Mouse (Mus musculus): ENCODE results near the gene Hdac11. TPM values are rescaled to one million over a fixed set of nuclear protein-coding genes. Genes with fewer than 3 reads are reported as not detected.

The Hdac11 gene
- polyA plus RNA-seq, 1 experiment from 2014 or later, result 5.6 TPM

- no peaks in the 10 kb centered on the region for H3K36me3 ChIP-seq
- DNase-seq (no peak), ATAC-seq (ENCODE audit: low read depth) (no peak)
- WGBS (ENCODE audit: insufficient replicate concordance), result 2% methylated on average over 3 of the region's 3 CpGs
- no peak overlapping the region for H3K4me2 ChIP-seq
- no peaks in the 10 kb centered on the region for H3K4me1 ChIP-seq (replicated peaks)
- no peak overlapping the region for H3K9ac ChIP-seq
- H3K4me3 ChIP-seq (replicated peaks), result no peak overlapping the region
- no peaks in the 10 kb centered on the region for H3K9me3 ChIP-seq (replicated peaks)
- no peak overlapping the region for H3K27ac ChIP-seq
- H3K27me3 ChIP-seq, result peaks cover 8% of the 10 kb centered on the region; the same call in 1 of the 2 replicates
Measured at GRCm38 (mm10) chr6:91221094-91221493, 64.6 kb downstream of the Hdac11 start.

GRCm38 (mm10) chr6:91222694-91223346 is 66.4 kb downstream of the Hdac11 start:
- 66% methylated on average over 10 of the region's 10 CpGs for WGBS (ENCODE audit: insufficient replicate concordance)

More at GRCm38 (mm10) chr6:91222694-91223346, 66.4 kb downstream of the Hdac11 start:
- Histone ChIP-seq H3K4me3 (replicated peaks) (no peak overlapping the region), H3K9ac (no peak overlapping the region), H3K9me3 (replicated peaks) (no peaks in the 10 kb centered on the region), H3K36me3 (no peaks in the 10 kb centered on the region), H3K27ac (no peak overlapping the region), H3K4me1 (replicated peaks) (no peaks in the 10 kb centered on the region), H3K4me2 (no peak overlapping the region), H3K27me3 (peaks cover 11% of the 10 kb centered on the region; the same call in 1 of the 2 replicates)
- DNase-seq (no peak), ATAC-seq (ENCODE audit: low read depth) (no peak)

Other genes with a start within 250 kb of the Hdac11 start
- gene Iqsec1, start 168.0 kb upstream of the Hdac11 start, polyA plus RNA-seq (2015; fragmentation: Nextera tagmentation; extraction: Ambion mirVana), result 2.6 and 3.4 TPM in 2 replicates
- 28.5 and 34.3 TPM in 2 replicates for gene Nup210, start 39.8 kb upstream of the Hdac11 start, polyA plus RNA-seq (2015; fragmentation: Nextera tagmentation; extraction: Ambion mirVana)
- 8.7 and 8.8 TPM in 2 replicates for gene Fbln2, start 55.8 kb downstream of the Hdac11 start, polyA plus RNA-seq (2015; fragmentation: Nextera tagmentation; extraction: Ambion mirVana)